Mouse (Mus musculus) embryonic stem cell, embryonic (primary cell): ENCODE data around the gene Vmn1r1.

ENCODE experiments used
- CTCF ChIA-PET, 4 experiments: fragments of 300-600 bp in 2 of 4; fragments of 350-600 bp in 2 of 4; sonication (Branson Sonifier 250); formaldehyde crosslinking; loops; one replicate each; lab custom pipeline; 2022; ENCODE audit warnings: inconsistent platforms in 2 of 4; lab: Charles Lee
- POLR2A ChIA-PET, 4 experiments: fragments of 300-600 bp in 2 of 4; fragments of 350-600 bp in 2 of 4; sonication (Branson Sonifier 250); formaldehyde crosslinking; loops; one replicate each; lab custom pipeline; 2022; ENCODE audit warnings: antibody characterized with exemption in 4 of 4, inconsistent platforms in 1 of 4; lab: Charles Lee

Vmn1r1 gene

GRCm38 (mm10) chr1:182112385-182112784 is 51.9 kb downstream of the Vmn1r1 start:
- CTCF ChIA-PET, result interaction anchor here (0.6 to 5.4 kb wide), 16 partner anchors 9 to 417 kb away, joined by 3 to 40 read pairs (median 6); partner anchors contain the start of gene Srp9 (in 2 of the 4)
- POLR2A ChIA-PET, result interaction anchor here in 3 of 4 experiments (0.6 to 4.8 kb wide), 28 partner anchors 9 to 328 kb away, joined by 3 to 26 read pairs (median 4); partner anchors contain the start of gene Srp9 (in 3 of the 3)

DNA sequence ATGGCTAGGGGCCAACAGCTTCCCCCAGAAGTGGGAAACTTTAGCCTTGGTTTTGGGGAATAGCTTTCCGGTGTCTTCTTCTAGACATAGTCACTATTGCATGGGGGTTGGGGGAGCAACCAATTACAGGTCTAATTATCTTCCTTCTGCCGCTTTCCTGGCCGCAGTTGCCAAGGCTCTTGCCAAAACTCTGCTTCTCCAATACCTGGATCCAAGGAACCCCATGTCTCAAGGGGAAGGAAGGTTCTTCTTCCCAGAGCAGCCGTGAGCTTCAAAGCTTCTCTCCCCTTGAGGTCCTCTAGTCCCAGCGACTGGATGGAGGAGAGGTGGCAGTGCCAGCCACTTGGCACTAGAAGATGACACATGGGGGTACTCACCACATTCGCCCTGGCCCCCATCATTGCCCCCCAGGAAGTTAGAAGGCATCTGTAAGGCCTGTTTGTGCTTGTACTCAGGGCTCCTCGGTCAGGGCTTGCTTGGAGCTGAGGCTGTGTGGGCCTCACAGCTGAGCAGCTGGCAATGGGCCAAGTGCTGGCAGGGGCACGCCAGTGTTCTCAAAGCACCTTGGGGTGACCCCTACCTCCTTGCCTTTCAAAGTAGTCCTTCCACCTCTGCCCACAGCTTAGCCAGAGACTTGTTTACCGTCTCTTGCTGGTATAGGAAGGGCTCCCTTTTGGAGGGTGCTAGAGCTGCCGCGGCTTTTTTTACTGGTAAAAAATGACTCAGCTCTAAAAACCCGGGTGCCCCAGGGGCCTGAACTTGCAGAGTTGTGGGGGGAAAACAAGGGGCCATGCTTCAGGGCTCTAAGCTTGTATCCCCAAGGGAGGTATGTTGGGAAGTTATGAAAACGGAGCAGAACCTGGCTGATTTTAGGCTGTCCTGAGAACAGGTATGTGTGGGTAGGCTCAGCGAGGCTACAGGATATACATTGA is 52.6 kb downstream of the Vmn1r1 start:
- POLR2A ChIA-PET, result interaction anchor here in 3 of 4 experiments (0.6 to 4.8 kb wide), 35 partner anchors 8 to 244 kb away, joined by 3 to 26 read pairs (median 3); partner anchors contain the start of gene Srp9 (in 3 of the 3)
- CTCF ChIA-PET, result interaction anchor here (0.6 to 5.4 kb wide), 20 partner anchors 8 to 1130 kb away, joined by 3 to 40 read pairs (median 6); partner anchors contain the start of gene Srp9 (in 2 of the 4)

GRCm38 (mm10) chr1:182110708-182111385 is 53.4 kb downstream of the Vmn1r1 start:
- POLR2A ChIA-PET, result interaction anchor here in 3 of 4 experiments (0.8 to 4.8 kb wide), 25 partner anchors 7 to 222 kb away, joined by 3 to 26 read pairs (median 3); partner anchors contain the start of gene Srp9 (in 2 of the 3)
- CTCF ChIA-PET, result interaction anchor here (0.5 to 5.4 kb wide), 19 partner anchors 7 to 1133 kb away, joined by 3 to 40 read pairs (median 5); partner anchors contain the start of gene Srp9 (in 2 of the 4)

- ChIA-PET POLR2A (interaction anchor here in 3 of 4 experiments (0.8 to 4.8 kb wide), 15 partner anchors 9 to 216 kb away, joined by 3 to 26 read pairs (median 4); partner anchors contain the start of gene Srp9 (in 1 of the 3)), CTCF (interaction anchor here (0.5 to 5.4 kb wide), 9 partner anchors 14 to 1133 kb away, joined by 3 to 40 read pairs (median 7); partner anchors contain the start of gene Srp9 (in 2 of the 4))
Observed at GRCm38 (mm10) chr1:182110185-182110584, 54.1 kb downstream of the Vmn1r1 start.

DNA sequence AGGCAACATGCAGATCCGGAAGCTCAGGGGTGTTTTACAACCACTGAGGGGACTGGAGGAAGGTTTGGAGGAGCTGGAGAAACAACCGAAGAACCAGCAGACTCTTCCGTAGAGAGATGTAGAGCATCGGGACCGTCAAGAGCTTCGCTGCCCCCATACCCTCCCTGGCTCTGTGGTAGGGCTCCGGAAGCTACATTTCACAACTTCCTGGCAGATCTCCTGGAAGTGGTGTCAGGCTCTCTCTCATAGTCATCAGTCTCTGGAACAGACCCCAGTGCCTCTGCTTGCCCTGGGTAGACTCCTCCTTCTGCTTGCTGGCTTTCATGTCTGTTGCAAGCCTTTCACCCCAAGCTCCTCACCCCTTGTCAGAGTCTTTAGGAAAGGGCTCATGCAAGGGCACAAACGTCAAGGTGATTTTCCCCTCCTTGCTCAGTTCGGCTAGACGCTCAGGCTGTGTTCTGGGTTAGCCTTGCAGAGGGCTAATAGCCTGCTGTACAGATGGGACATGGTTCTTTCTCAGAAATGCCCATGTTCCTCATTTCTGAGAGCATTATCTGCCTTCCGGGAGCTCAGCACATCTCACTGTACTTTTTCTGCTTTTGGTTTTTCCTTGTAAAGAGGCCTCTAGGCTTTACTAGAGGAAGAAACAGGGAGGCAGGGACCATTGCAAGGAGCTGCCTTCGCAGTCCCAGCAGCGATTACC is 55.7 kb downstream of the Vmn1r1 start:
- CTCF ChIA-PET, result interaction anchor here in 2 of 4 experiments (1.1 to 2.6 kb wide), 5 partner anchors 16 to 227 kb away, joined by 5 to 13 read pairs (median 6); partner anchors contain the start of gene Srp9 (in 1 of the 2)
- POLR2A ChIA-PET, result interaction anchor here in 2 of 4 experiments (0.9 to 4.8 kb wide), 8 partner anchors 11 to 88 kb away, joined by 3 to 26 read pairs (median 5); partner anchors contain the start of gene Srp9 (in 2 of the 2)

DNA sequence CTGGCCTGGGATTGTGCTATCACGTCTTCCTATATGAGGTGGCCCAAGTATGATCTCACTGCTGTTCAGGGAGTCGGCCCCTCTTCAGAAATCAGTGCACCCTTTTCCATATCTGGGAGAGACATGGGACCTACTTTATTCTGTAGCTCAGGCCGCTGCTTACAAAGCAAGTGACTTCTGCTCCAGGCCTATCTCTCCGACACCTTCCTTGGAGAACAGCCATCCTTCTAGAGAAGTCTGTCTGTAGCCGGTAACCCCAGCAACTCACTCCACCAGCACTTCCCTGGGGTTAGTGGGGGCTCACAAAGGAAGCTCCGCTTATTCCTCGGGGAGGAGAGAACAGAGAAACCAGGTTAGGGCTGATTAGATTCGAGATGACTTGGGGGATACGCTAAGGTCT is 57.0 kb downstream of the Vmn1r1 start:
- ChIA-PET POLR2A (interaction anchor here (0.6 to 1.5 kb wide), 6 partner anchors 13 to 942 kb away, joined by 3 to 4 read pairs (median 4); partner anchors contain the start of gene Srp9 (in 1 of the 4)), CTCF (no interaction called here)

- POLR2A ChIA-PET, result interaction anchor here in 2 of 4 experiments (1.1 to 1.5 kb wide), 4 partner anchors 19 to 85 kb away, joined by 3 read pairs; partner anchors contain the start of genes Enah (in 1 of the 2) and Srp9 (in 1 of the 2)
- CTCF ChIA-PET, result interaction anchor here in 2 of 4 experiments (0.9 to 1.5 kb wide), 4 partner anchors 15 to 224 kb away, joined by 3 read pairs; partner anchors contain the start of gene Srp9 (in 1 of the 2)
Observed at GRCm38 (mm10) chr1:182105023-182105422, 59.3 kb downstream of the Vmn1r1 start.
